Mouse (Mus musculus) forebrain, embryonic 14.5 days (tissue): Measurements from ENCODE around the gene Bloc1s6. TPM values are rescaled to one million over a fixed set of nuclear protein-coding genes. Genes with fewer than 3 reads are reported as not detected.

ENCODE experiments used
- ATAC-seq: fragments of 200-750 bp; cut with Nextera tagmentation; 2 replicates; pipeline ENCODE4 v1.8.0; 2017; ENCODE audit warnings: mild to moderate bottlenecking, moderate library complexity
- DNase-seq: peaks from one replicate; pipeline ENCODE4 v3.0.0-alpha.2; 2015; ENCODE audit warnings: low spot score
- H3K27ac ChIP-seq: fragments of 300-500 bp; sonication (generic); 2 replicates; pipeline ENCODE4 v1.5.1; 2014; ENCODE audit warnings: low read depth, mild to moderate bottlenecking, control low read depth, low read length, moderate library complexity
- H3K27me3 ChIP-seq: fragments of 300-500 bp; sonication (generic); replicated peaks from 2 replicates; pipeline ENCODE4 v1.6.1; 2014; ENCODE audit warnings: low read length, control low read depth, mixed read lengths; ENCODE audit not compliant: control insufficient read depth, insufficient read depth
- H3K36me3 ChIP-seq: fragments of 300-500 bp; sonication (generic); 2 replicates; pipeline ENCODE4 v1.6.1; 2014; ENCODE audit warnings: low read length, control low read depth; ENCODE audit not compliant: control insufficient read depth, insufficient read depth
- H3K4me1 ChIP-seq: fragments of 300-500 bp; sonication (generic); 2 replicates; pipeline ENCODE4 v1.6.1; 2014; ENCODE audit warnings: antibody characterized with exemption, low read length, control low read depth; ENCODE audit not compliant: control insufficient read depth, insufficient read depth
- H3K4me2 ChIP-seq: fragments of 300-500 bp; sonication (generic); 2 replicates; pipeline ENCODE4 v1.6.1; 2014; ENCODE audit warnings: mild to moderate bottlenecking, control low read depth, low read length
- H3K4me3 ChIP-seq: fragments of 300-500 bp; sonication (generic); 2 replicates; pipeline ENCODE4 v1.5.1; 2014; ENCODE audit warnings: low read depth, low read length, control low read depth
- H3K9ac ChIP-seq: fragments of 300-500 bp; sonication (generic); 2 replicates; pipeline ENCODE4 v1.6.1; 2014; ENCODE audit warnings: mild to moderate bottlenecking, low read length, control low read depth, moderate library complexity
- H3K9me3 ChIP-seq: fragments of 300-500 bp; sonication (generic); replicated peaks from 2 replicates; pipeline ENCODE4 v1.6.1; 2016; ENCODE audit warnings: low read length, control low read depth, mixed read lengths; ENCODE audit not compliant: control insufficient read depth
- WGBS: fragments of 180-500 bp; shearing (Covaris S2); extraction: QIAGEN DNeasy Blood & Tissue Kit; methylation state at CpG from one replicate; pipeline ENCODE4 v1.1.7; 2014; 5-methylcytosine and 5-hydroxymethylcytosine counted together
- polyA plus RNA-seq: library from polyadenylated mRNA; unstranded; fragments of >200 nt; fragmentation: Nextera tagmentation; extraction: Ambion mirVana; gene quantifications from 2 replicates; pipeline ENCODE4 v1.2.1, GENCODE M21; 2014

Bloc1s6 gene
- polyA plus RNA-seq, 1 experiment from 2014 or later, result 76.0 TPM

DNA sequence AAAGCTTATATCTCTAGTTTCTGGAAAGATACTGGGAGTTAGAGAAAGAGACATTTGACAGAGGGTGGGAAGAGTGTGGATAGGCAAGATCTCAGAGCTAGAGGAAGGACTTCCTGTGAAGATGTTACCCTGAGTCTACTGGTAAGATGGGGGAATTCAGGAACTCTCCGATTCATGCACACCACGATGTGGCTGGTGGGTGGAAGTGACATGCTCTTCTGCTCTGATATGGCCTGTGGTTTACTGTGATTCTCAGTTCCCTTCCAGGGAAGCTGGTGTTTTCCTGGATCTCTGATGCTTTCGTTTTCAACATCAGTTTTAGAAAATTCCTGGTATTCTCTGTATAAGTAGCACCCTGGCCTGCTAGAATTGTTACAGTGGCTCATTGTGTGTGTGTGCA, 26.4 kb upstream of the Bloc1s6 start:
- no peak for DNase-seq
- H3K36me3 ChIP-seq, result no peaks in the 10 kb centered on the region
- H3K9me3 ChIP-seq, result no peaks in the 10 kb centered on the region
- H3K9ac ChIP-seq, result no peak overlapping the region
- H3K4me2 ChIP-seq, result no peak overlapping the region
- no peaks in the 10 kb centered on the region for H3K27me3 ChIP-seq
- WGBS, result 77% methylated on average over 3 of the region's 3 CpGs
- no peak for ATAC-seq
- H3K27ac ChIP-seq, result no peak overlapping the region
- no peaks in the 10 kb centered on the region for H3K4me1 ChIP-seq
- no peak overlapping the region for H3K4me3 ChIP-seq

DNA sequence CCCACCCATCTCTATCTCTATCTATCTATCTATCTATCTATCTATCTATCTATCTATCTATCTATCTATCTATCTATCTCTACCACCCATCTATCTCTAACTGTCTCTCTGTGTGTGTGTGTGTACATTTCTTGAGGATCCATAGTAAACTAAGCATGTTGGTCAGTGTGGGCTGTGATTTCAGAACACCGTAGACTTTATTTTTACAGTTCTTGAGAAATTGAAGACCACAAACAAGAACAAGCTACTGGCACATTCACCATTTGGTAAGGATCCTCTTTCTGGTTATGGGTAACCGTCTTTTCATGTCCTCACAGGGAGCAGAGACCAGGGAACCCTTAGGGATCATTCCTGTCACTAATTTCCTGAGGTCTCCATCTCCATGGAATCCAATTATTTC, 25.5 kb upstream of the Bloc1s6 start:
- no peaks in the 10 kb centered on the region for H3K36me3 ChIP-seq
- H3K9me3 ChIP-seq, result no peaks in the 10 kb centered on the region
- no peak for DNase-seq
- WGBS, result 81% methylated on average over 2 of the region's 2 CpGs
- no peak overlapping the region for H3K4me2 ChIP-seq
- H3K27me3 ChIP-seq, result no peaks in the 10 kb centered on the region
- no peak for ATAC-seq
- H3K9ac ChIP-seq, result no peak overlapping the region
- no peak overlapping the region for H3K4me3 ChIP-seq
- H3K4me1 ChIP-seq, result no peaks in the 10 kb centered on the region
- no peak overlapping the region for H3K27ac ChIP-seq

DNA sequence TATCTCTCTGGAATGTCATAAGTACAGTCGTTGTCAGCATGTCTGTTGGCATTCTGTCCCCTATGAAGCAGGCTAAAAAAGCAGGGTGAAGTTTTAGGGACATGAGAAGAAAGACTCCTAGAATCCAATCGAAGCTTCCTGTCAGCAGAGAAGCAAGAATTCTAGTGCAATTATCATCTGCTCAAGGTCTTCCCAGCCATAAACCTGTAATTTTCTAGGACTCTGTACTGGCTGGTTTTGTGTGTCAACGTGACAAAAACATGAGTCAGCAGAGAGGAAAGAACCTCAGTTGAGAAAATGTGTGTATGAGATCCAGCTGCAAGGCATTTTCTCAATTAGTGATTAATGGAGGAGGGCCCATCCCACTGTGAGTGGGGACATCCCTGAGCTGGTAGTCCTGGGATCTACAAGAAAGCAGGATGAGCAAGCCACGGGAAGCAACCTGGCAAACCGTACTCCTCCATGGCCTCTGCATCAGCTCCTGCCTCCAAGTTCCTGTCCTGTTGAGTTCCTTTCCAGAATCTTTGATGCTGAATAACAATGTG, 23.1 kb upstream of the Bloc1s6 start:
- DNase-seq (no peak), ATAC-seq (no peak)
- Histone ChIP-seq H3K9me3 (no peaks in the 10 kb centered on the region), H3K4me1 (no peaks in the 10 kb centered on the region), H3K4me3 (no peak overlapping the region), H3K36me3 (no peaks in the 10 kb centered on the region), H3K27me3 (no peaks in the 10 kb centered on the region), H3K9ac (no peak overlapping the region), H3K4me2 (no peak overlapping the region), H3K27ac (no peak overlapping the region)
- WGBS, result 69% methylated on average over 5 of the region's 5 CpGs

DNA sequence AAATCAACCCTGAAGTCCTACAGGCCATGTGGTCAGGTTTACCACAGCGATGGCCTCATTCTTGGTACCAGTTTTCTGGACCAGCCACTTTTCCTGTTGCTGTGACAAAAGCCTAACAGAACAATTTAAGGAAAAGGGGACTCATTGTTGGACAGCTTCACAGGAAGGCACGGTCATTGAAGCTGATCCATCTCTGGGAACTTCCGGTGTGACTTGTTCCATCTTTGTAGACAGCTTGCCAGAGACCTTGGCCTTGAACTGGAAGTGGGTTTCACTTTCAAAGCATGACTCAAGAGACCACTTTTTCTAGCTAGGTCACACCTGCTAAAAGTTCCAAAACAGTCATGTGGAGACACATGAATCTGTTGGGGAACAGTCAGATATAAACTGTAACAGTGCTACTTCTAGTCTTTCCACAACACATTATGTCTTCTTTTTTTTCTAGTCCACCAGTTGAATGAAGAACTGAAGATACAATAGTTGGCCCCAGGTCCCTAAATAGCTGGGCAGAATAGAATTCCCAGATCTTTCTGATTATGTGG, 21.9 kb upstream of the Bloc1s6 start:
- WGBS, result 92% methylated on average over 3 of the region's 3 CpGs
- Histone ChIP-seq H3K4me1 (no peaks in the 10 kb centered on the region), H3K27me3 (no peaks in the 10 kb centered on the region), H3K9ac (no peak overlapping the region), H3K9me3 (no peaks in the 10 kb centered on the region), H3K36me3 (no peaks in the 10 kb centered on the region), H3K27ac (no peak overlapping the region), H3K4me2 (no peak overlapping the region), H3K4me3 (no peak overlapping the region)
- ATAC-seq, result no peak
- DNase-seq, result no peak

DNA sequence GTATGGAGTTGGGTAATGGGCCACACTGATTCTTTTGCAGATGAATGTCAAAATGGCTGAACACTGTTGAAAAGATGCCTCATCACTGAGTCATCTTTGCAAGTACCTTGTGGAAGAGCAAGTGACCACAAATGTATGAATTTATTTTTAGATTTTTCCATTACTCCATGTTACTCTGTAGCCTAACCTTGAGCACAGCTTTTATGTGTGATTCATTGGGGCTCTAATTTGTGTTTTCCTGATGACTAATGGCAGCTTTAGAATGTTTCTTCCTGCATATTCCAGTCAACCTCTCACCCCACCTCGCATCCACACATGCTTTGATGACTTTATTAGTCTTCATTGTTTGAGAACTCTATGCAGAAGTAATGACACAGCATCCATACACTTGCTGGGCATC, 19.1 kb upstream of the Bloc1s6 start:
- no peaks in the 10 kb centered on the region for H3K9me3 ChIP-seq
- no peak for DNase-seq
- H3K27me3 ChIP-seq, result no peaks in the 10 kb centered on the region
- no peaks in the 10 kb centered on the region for H3K36me3 ChIP-seq
- H3K27ac ChIP-seq, result no peak overlapping the region
- no peak for ATAC-seq
- H3K4me1 ChIP-seq, result no peaks in the 10 kb centered on the region
- no peak overlapping the region for H3K4me2 ChIP-seq
- 64% methylated on average over 1 of the region's 1 CpGs for WGBS
- no peak overlapping the region for H3K4me3 ChIP-seq
- H3K9ac ChIP-seq, result no peak overlapping the region

- Histone ChIP-seq H3K9ac (no peak overlapping the region), H3K27me3 (no peaks in the 10 kb centered on the region), H3K4me2 (no peak overlapping the region), H3K4me1 (no peaks in the 10 kb centered on the region), H3K4me3 (no peak overlapping the region), H3K9me3 (no peaks in the 10 kb centered on the region), H3K27ac (no peak overlapping the region), H3K36me3 (no peaks in the 10 kb centered on the region)
- DNase-seq, result no peak
- ATAC-seq, result no peak
- 82% methylated on average over 3 of the region's 3 CpGs for WGBS
Observed at GRCm38 (mm10) chr2:122720564-122720963, 17.7 kb upstream of the Bloc1s6 start.

GRCm38 (mm10) chr2:122725604-122726003, 12.7 kb upstream of the Bloc1s6 start:
- ATAC-seq, result no peak
- no peak overlapping the region for H3K27ac ChIP-seq
- 59% methylated on average over 10 of the region's 10 CpGs for WGBS

DNA sequence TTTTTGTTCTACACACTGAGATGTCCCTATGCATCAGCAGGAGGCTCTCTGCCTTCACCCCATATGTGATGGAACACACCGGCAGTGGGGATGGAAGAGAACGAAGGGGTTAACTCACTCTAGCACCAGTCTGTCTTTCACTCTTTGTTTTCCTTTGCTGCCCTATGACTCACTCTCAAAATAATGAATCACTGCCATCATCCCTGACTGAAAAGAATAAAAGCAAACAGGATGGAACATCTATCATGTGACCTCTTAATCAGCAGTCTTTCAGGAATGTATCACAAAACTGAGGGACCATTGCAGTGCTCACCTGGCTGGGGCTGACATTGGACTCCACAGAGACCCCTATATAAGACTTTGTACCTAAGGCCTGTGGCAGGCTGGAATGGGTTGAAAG, 6.8 kb upstream of the Bloc1s6 start:
- Histone ChIP-seq H3K36me3 (no peaks in the 10 kb centered on the region), H3K9ac (no peak overlapping the region), H3K27me3 (0 out of 2 replicates have a peak, but pooled peaks cover 4% of the 10 kb centered on the region), H3K4me3 (no peak overlapping the region), H3K27ac (no peak overlapping the region), H3K9me3 (no peaks in the 10 kb centered on the region), H3K4me2 (no peak overlapping the region), H3K4me1 (no peaks in the 10 kb centered on the region)
- WGBS, result 65% methylated on average over 2 of the region's 2 CpGs
- DNase-seq, result no peak
- ATAC-seq, result no peak

More at GRCm38 (mm10) chr2:122725604-122726003, 12.7 kb upstream of the Bloc1s6 start:
- Histone ChIP-seq H3K9ac (no peak overlapping the region), H3K4me2 (no peak overlapping the region), H3K4me3 (no peak overlapping the region), H3K9me3 (no peaks in the 10 kb centered on the region), H3K36me3 (no peaks in the 10 kb centered on the region), H3K4me1 (no peaks in the 10 kb centered on the region), H3K27me3 (no peaks in the 10 kb centered on the region)
- no peak for DNase-seq

DNA sequence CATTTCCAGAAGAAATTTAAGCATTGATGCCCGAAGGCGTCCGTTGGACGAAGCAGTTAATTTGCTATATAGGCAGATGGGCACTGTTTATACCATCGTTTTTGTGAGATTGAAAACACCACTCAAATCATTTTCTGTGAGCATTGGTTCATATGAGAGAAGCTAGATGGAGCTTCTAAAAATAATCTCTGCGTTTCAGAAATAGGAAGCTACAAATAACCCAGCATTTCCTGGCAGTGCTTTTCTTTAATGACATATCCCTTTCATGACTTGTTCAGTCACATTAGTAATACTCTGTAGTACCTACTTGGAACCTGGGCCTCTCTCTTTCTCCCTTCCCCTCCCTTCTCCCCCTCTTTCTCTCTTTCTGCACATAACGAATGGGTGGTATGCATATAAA, 720 bp downstream of the Bloc1s6 start:
- peak; percentile 1 for DNase-seq

More for the DNA sequence above, 720 bp downstream of the Bloc1s6 start:
- H3K4me2 ChIP-seq, result peak overlapping the region; percentile 78
- H3K4me3 ChIP-seq, result peak overlapping the region; percentile 84
- no peaks in the 10 kb centered on the region for H3K9me3 ChIP-seq
- H3K27ac ChIP-seq, result no peak overlapping the region
- ATAC-seq, result no peak
- H3K27me3 ChIP-seq, result 0 out of 2 replicates have a peak, but pooled peaks cover 4% of the 10 kb centered on the region
- 36% methylated on average over 7 of the region's 7 CpGs for WGBS
- H3K4me1 ChIP-seq, result peaks cover 10% of the 10 kb centered on the region; the same call in 1 of the 2 replicates
- H3K9ac ChIP-seq, result peak overlapping the region; percentile 95
- 0 out of 2 replicates have a peak, but pooled peaks cover 8% of the 10 kb centered on the region for H3K36me3 ChIP-seq
